Mouse (Mus musculus): ENCODE measurements around the gene Ubald1. TPM values are rescaled to one million over a fixed set of nuclear protein-coding genes. Genes with fewer than 3 reads are reported as not detected.

Ubald1 gene
- total and polyA plus RNA-seq, 3 experiments = 9.6 to 53.7 (median 11.6) TPM

GRCm38 (mm10) chr16:4878192-4878885 lies 1.8 kb downstream of the Ubald1 start:
- H3K79me2 ChIP-seq (replicated peaks; ENCODE audit: control insufficient read depth, extremely low read depth, insufficient read depth, poor library complexity, severe bottlenecking) = peaks cover 20% of the 10 kb centered on the region
- DNase-seq (ENCODE audit: extremely low read depth) = peak; percentile 65
- no peak overlapping the region for H3K27ac ChIP-seq (ENCODE audit: insufficient read depth, low read depth)
- H3K9ac ChIP-seq (ENCODE audit: insufficient read depth, low read depth) = peak overlapping the region; percentile 79
- peaks cover 12 to 28% of the 10 kb centered on the region in 2 experiments for H3K4me1 ChIP-seq (ENCODE audit: control insufficient read depth in 1 of 2, insufficient read depth in 2 of 2)
- peak overlapping the region; percentile 60 for H3K4me2 ChIP-seq (ENCODE audit: insufficient read depth, low read depth, poor library complexity, severe bottlenecking)
- TF ChIP-seq E2F4 (IDR thresholded peaks at IDR 0.05; ENCODE audit: insufficient replicate concordance, low read depth, low read length) (no peak), ZC3H11A (IDR thresholded peaks at IDR 0.05; ENCODE audit: low read depth, low read length) (no peak), SIN3A (IDR thresholded peaks at IDR 0.05; ENCODE audit: low read length) (peak; percentile 31; the same call in 1 of the 2 replicates), IRF4 (IDR thresholded peaks at IDR 0.05; ENCODE audit: low read depth, low read length) (no peak)
- in situ Hi-C loops (cut with MboI; ENCODE audit: low pct_ligation_motif_present, low pct_unique_long_range_greater_than_20kb, low sequenced_read_pairs) = no loop called here
- dilution Hi-C loops (cut with MboI; ENCODE audit: extremely low pct_ligation_motif_present, extremely low pct_unique_long_range_greater_than_20kb, low sequenced_read_pairs) = no loop called here
- H3K27me3 ChIP-seq (replicated peaks) = no peaks in the 10 kb centered on the region
- H3K4me3 ChIP-seq (replicated peaks in 1 of 3; ENCODE audit: low read depth in 2 of 3, low read length in 2 of 3, poor library complexity in 1 of 3) = peak overlapping the region; percentile 65 to 86 (median 83)
- no peaks in the 10 kb centered on the region for H3K9me3 ChIP-seq (replicated peaks; ENCODE audit: low read length)
- H3K36me3 ChIP-seq (replicated peaks in 1 of 2; ENCODE audit: control insufficient read depth in 1 of 2, insufficient read depth in 1 of 2, low read length in 1 of 2) = peaks cover 29 to 46% of the 10 kb centered on the region in 2 experiments

GRCm38 (mm10) chr16:4877701-4878100 lies 2.4 kb downstream of the Ubald1 start:
- H3K27ac ChIP-seq (ENCODE audit: insufficient read depth, low read depth) = no peak overlapping the region
- H3K4me2 ChIP-seq (ENCODE audit: insufficient read depth, low read depth, poor library complexity, severe bottlenecking) = peak overlapping the region; percentile 60
- H3K79me2 ChIP-seq (replicated peaks; ENCODE audit: control insufficient read depth, extremely low read depth, insufficient read depth, poor library complexity, severe bottlenecking) = peaks cover 20% of the 10 kb centered on the region
- DNase-seq (ENCODE audit: extremely low read depth) = no peak
- H3K9me3 ChIP-seq (replicated peaks; ENCODE audit: low read length) = no peaks in the 10 kb centered on the region
- H3K4me3 ChIP-seq (replicated peaks in 1 of 3; ENCODE audit: low read depth in 2 of 3, low read length in 2 of 3, poor library complexity in 1 of 3) = peak overlapping the region in 2 of 3 experiments; percentile 83 to 86
- peaks cover 12 to 28% of the 10 kb centered on the region in 2 experiments for H3K4me1 ChIP-seq (ENCODE audit: control insufficient read depth in 1 of 2, insufficient read depth in 2 of 2)
- no peak overlapping the region for H3K9ac ChIP-seq (ENCODE audit: insufficient read depth, low read depth)
- no peak for TF ChIP-seq CHD2 (IDR thresholded peaks at IDR 0.05; ENCODE audit: low read length)
- no peak for TF ChIP-seq UBTF (IDR thresholded peaks at IDR 0.05; ENCODE audit: low read depth, low read length)
- no peak for TF ChIP-seq SIN3A (IDR thresholded peaks at IDR 0.05; ENCODE audit: low read length)
- no peak for TF ChIP-seq JUND (conservative IDR thresholded peaks at IDR 0.05; ENCODE audit: low read depth, low read length)
- no peak for TF ChIP-seq RAD21 (IDR thresholded peaks at IDR 0.05; ENCODE audit: low read depth, low read length)
- TF ChIP-seq MAX (IDR thresholded peaks at IDR 0.05; ENCODE audit: low read length) = no peak
- TF ChIP-seq KAT2A (IDR thresholded peaks at IDR 0.05; ENCODE audit: insufficient replicate concordance, low read length) = no peak
- TF ChIP-seq MEF2A (IDR thresholded peaks at IDR 0.05; ENCODE audit: borderline replicate concordance, low read depth, low read length) = no peak
- no peak for TF ChIP-seq SMC3 (IDR thresholded peaks at IDR 0.05; ENCODE audit: low read depth, low read length)
- TF ChIP-seq POLR2A (IDR thresholded peaks at IDR 0.05; ENCODE audit: low read depth, low read length) = no peak
- no peak for TF ChIP-seq E2F4 (IDR thresholded peaks at IDR 0.05; ENCODE audit: insufficient replicate concordance, low read depth, low read length)
- no peak for TF ChIP-seq ZMIZ1 (IDR thresholded peaks at IDR 0.05; ENCODE audit: low read depth, low read length)
- no peak for TF ChIP-seq MAFK (IDR thresholded peaks at IDR 0.05; ENCODE audit: insufficient replicate concordance, low read length)
- TF ChIP-seq BHLHE40 (IDR thresholded peaks at IDR 0.05; ENCODE audit: low read depth, low read length) = no peak
- TF ChIP-seq CTCF (conservative IDR thresholded peaks at IDR 0.05 in 1 of 2, IDR thresholded peaks at IDR 0.05 in 1 of 2; ENCODE audit: low read depth in 2 of 2, low read length in 2 of 2) = no peak
- TF ChIP-seq NRF1 (IDR thresholded peaks at IDR 0.05; ENCODE audit: low read depth, low read length) = no peak
- TF ChIP-seq ZC3H11A (IDR thresholded peaks at IDR 0.05; ENCODE audit: low read depth, low read length) = no peak
- TF ChIP-seq IRF4 (IDR thresholded peaks at IDR 0.05; ENCODE audit: low read depth, low read length) = no peak
- TF ChIP-seq MXI1 (IDR thresholded peaks at IDR 0.05; ENCODE audit: low read depth, low read length) = no peak
- no peak for TF ChIP-seq RCOR1 (conservative IDR thresholded peaks at IDR 0.05; ENCODE audit: low read depth, low read length)
- peaks cover 29 to 53% of the 10 kb centered on the region in 2 experiments for H3K36me3 ChIP-seq (replicated peaks in 1 of 2; ENCODE audit: control insufficient read depth in 1 of 2, insufficient read depth in 1 of 2, low read length in 1 of 2)
- in situ Hi-C loops (cut with MboI; ENCODE audit: low pct_ligation_motif_present, low pct_unique_long_range_greater_than_20kb, low sequenced_read_pairs) (no loop called here), dilution Hi-C loops (cut with MboI; ENCODE audit: extremely low pct_ligation_motif_present, extremely low pct_unique_long_range_greater_than_20kb, low sequenced_read_pairs) (no loop called here)
- H3K27me3 ChIP-seq (replicated peaks) = no peaks in the 10 kb centered on the region
